Mouse (Mus musculus): ENCODE measurements around the gene Gm49333. TPM values are rescaled to one million over a fixed set of nuclear protein-coding genes. Genes with fewer than 3 reads are reported as not detected.
"Not testable (repeated sequence)": the region's sequence is repeated elsewhere in the genome, so short reads cannot be mapped to it uniquely, and the experiment has no call there.

Gm49333 gene
- polyA plus RNA-seq, 1 experiment from 2014 or later: not detected

DNA sequence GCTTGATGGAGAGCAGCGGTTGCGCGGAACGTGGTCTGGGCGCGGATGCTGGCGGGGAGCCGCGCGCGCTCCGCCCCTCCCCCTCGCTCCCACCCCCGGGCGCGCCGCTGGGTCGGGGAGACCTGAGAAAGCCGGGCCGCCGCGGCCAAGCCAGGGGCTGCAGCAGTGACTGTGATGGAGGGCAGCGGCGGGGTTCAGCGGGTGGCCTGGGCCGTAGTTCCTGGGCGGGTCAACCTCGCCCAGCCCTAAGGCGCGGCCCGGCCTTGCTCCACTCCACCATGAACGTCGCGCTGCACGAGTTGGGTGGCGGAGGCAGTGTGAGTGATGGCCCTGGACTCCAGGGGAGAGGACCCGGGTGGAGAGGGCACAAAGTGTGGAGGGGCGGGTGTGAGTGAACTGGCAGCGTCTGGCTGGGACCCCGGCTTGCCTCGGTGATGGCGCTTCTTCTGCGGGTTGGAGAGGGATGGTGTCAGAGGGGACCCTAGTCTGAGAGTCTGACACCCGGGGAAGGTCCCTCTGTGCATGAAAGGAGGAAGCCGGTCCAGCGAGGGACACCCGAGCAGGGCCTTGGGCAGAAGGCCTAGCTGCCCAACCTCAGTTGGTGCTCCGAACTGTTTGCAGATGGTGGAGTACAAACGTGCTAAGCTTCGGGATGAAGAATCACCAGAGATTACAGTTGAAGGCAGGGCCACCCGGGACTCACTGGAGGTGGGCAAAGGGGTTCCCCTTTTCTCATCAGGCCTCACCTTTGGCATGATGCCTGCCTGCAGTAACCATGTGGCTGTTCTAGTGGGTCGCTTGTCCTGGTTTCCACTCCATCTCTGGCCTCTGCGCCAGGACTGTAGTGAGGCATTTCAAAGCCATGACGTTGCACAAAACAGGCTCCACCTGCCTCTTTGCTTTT lies 18.6 kb downstream of the Gm49333 start, which contains the start of gene Ece2:
Ece2 (plus strand) TSS at position 98 of the 904 bp plus-strand sequence.
- H3K27me3 ChIP-seq: peaks cover 38% of the 10 kb centered on the region
- WGBS: 8% methylated on average over 53 of the region's 54 CpGs
- peaks cover 6% of the 10 kb centered on the region for H3K4me1 ChIP-seq (replicated peaks)
- 0 out of 2 replicates have a peak, but pooled peaks have one; percentile 50 for ATAC-seq (replicated peaks; ENCODE audit: insufficient number of reproducible peaks, insufficient read depth, low FRiP score, low read depth)
- H3K27ac ChIP-seq: no peak within 1 kb of the TSS
- no peaks in the 10 kb centered on the region for H3K36me3 ChIP-seq
- H3K4me2 ChIP-seq: peak within 1 kb of the TSS; percentile 95
- H3K9me3 ChIP-seq (replicated peaks): no peaks in the 10 kb centered on the region
- H3K4me3 ChIP-seq: peak within 1 kb of the TSS; percentile 56
- peak within 1 kb of the TSS; percentile 59 for H3K9ac ChIP-seq

DNA sequence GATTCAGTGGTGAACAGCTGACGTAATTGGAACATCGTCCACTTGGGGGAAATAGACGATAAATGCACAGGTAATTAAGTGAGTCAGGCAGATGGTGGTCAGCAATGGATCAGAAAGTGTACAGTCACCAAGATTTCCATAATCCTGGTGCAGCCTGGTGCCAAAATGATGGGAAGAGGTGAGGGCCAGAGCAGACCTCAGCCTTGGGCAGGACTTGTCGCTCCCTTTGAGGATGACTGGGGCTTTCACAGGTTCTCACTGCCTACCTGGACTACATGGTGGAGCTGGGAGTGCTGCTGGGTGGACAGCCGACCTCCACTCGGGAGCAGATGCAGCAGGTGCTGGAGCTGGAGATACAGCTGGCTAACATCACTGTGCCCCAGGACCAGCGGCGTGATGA lies 26.0 kb downstream of the Gm49333 start:
- 76% methylated on average over 8 of the region's 8 CpGs for WGBS
- no peak overlapping the region for H3K4me3 ChIP-seq
- H3K27ac ChIP-seq: no peak overlapping the region
- no peaks in the 10 kb centered on the region for H3K9me3 ChIP-seq (replicated peaks)
- no peak overlapping the region for H3K4me2 ChIP-seq
- no peaks in the 10 kb centered on the region for H3K4me1 ChIP-seq (replicated peaks)
- H3K27me3 ChIP-seq: peaks cover 4% of the 10 kb centered on the region; the same call in 1 of the 2 replicates
- H3K9ac ChIP-seq: no peak overlapping the region
- ATAC-seq (replicated peaks; ENCODE audit: insufficient number of reproducible peaks, insufficient read depth, low FRiP score, low read depth): no peak
- no peaks in the 10 kb centered on the region for H3K36me3 ChIP-seq

DNA sequence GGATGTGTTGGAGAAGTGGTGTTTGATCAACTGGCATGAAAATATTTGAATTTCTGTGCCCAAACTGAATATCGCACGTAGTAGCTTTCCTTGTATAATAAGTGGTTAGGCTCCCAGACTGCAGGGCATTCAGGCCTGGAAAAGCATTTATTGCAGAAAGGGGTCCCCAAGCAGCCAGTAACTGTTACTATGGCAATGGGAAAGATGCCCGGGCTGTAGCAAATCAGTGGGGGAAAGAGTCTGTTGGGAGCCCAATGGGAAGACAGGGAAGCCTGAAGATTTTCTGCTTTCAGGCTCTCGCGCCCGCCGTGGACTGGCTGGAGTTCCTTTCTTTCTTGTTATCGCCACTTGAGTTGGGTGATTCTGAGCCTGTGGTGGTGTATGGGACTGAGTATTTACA lies 27.0 kb downstream of the Gm49333 start:
- H3K4me1 ChIP-seq (replicated peaks): no peaks in the 10 kb centered on the region
- H3K27me3 ChIP-seq: peaks cover 4% of the 10 kb centered on the region; the same call in 1 of the 2 replicates
- H3K9me3 ChIP-seq (replicated peaks): no peaks in the 10 kb centered on the region
- no peaks in the 10 kb centered on the region for H3K36me3 ChIP-seq
- no peak overlapping the region for H3K4me3 ChIP-seq
- no peak overlapping the region for H3K27ac ChIP-seq
- no peak overlapping the region for H3K4me2 ChIP-seq
- ATAC-seq (replicated peaks; ENCODE audit: insufficient number of reproducible peaks, insufficient read depth, low FRiP score, low read depth): no peak
- no peak overlapping the region for H3K9ac ChIP-seq
- 74% methylated on average over 8 of the region's 8 CpGs for WGBS

DNA sequence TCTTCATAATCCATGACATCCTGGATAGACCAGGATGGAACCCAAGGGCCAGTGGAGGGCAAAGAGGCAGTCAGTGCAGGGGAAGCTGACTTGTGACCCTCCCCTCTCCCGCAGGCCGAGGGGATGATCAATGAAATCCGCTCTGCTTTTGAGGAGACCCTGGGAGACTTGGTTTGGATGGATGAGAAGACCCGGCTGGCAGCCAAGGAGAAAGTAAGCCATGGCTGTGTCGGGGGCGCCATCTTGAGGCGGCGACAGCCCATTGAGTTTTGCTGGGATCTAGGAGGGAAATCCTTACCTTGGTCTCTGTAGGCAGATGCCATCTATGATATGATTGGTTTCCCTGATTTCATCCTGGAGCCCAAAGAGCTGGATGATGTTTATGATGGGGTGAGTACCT lies 30.8 kb downstream of the Gm49333 start:
- Histone ChIP-seq H3K4me1 (replicated peaks) (no peaks in the 10 kb centered on the region), H3K4me3 (no peak overlapping the region), H3K9ac (no peak overlapping the region), H3K4me2 (no peak overlapping the region), H3K36me3 (no peaks in the 10 kb centered on the region), H3K9me3 (replicated peaks) (no peaks in the 10 kb centered on the region), H3K27ac (no peak overlapping the region), H3K27me3 (peaks cover 4% of the 10 kb centered on the region; the same call in 1 of the 2 replicates)
- ATAC-seq (replicated peaks; ENCODE audit: insufficient number of reproducible peaks, insufficient read depth, low FRiP score, low read depth): no peak
- 8% methylated on average over 8 of the region's 8 CpGs for WGBS

DNA sequence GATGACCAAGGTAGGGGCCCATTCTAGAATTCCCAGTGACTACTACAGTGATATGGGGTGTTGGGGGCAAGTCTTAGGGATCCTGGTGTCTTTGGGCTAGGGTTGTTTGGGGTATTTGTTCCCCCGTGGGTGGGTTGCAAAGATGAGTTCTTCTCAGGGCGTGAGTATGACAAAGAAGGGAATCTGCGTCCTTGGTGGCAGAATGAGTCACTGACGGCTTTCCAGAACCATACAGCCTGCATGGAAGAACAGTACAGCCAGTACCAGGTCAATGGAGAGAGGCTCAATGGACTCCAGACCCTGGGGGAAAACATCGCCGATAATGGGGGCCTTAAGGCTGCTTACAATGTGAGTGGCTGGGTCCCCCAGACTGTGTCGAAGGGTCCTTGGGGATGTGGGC lies 32.5 kb downstream of the Gm49333 start:
- H3K4me3 ChIP-seq: no peak overlapping the region
- no peak overlapping the region for H3K27ac ChIP-seq
- no peaks in the 10 kb centered on the region for H3K4me1 ChIP-seq (replicated peaks)
- H3K27me3 ChIP-seq: no peaks in the 10 kb centered on the region; the same call in 1 of the 2 replicates
- no peak overlapping the region for H3K4me2 ChIP-seq
- H3K9ac ChIP-seq: no peak overlapping the region
- H3K9me3 ChIP-seq (replicated peaks): no peaks in the 10 kb centered on the region
- ATAC-seq (replicated peaks; ENCODE audit: insufficient number of reproducible peaks, insufficient read depth, low FRiP score, low read depth): no peak
- no peaks in the 10 kb centered on the region for H3K36me3 ChIP-seq
- 73% methylated on average over 7 of the region's 7 CpGs for WGBS

DNA sequence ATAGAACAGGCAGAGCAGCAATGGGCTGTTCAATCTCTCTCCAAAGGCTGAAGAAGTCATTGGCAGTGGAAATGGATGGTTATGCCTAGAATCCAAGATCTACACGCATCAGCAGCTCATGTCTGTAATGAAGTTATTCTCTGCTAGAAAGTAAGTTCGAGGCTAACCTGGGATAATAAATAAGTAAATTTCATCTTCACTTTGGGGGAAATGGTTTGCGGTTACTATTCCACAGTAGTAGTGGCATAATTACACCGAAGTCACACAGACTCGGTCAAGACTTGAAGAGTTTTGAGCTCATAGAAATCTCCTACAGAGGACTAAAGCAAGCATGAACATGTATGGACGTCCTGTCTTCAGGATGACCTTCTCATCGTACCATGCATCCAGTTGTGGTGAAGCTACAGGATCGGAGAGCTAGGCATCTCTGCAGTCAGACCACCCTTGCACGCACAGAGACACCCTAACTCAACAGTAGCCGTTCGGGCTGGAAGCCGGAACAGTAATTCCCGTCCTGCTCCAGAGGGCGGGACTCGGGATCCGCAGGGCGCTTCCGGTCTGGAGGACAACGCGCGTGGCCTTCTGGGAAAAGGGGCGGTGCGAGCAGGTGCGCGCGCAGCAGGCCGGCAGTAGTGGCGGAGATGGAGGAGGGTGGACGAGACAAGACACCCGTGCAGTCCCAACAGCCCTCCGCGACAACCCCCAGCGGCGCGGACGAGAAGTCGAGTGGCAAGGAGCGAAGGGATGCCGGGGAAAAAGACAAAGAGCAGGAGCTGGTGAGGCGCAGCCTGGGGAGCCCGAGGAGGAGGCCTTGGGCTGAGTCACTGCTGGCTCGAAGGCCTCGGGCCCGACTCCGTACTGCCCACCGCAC lies 39.9 kb downstream of the Gm49333 start, which contains the start of gene Psmd2:
Psmd2 (plus strand) TSS at position 577 of the 871 bp plus-strand sequence.
- H3K27me3 ChIP-seq: peaks cover 3% of the 10 kb centered on the region; the same call in 1 of the 2 replicates
- peak within 1 kb of the TSS; percentile 82 for H3K27ac ChIP-seq
- peak; percentile 94 for ATAC-seq (replicated peaks; ENCODE audit: insufficient number of reproducible peaks, insufficient read depth, low FRiP score, low read depth)
- H3K4me2 ChIP-seq: peak within 1 kb of the TSS; percentile 82
- peaks cover 17% of the 10 kb centered on the region for H3K36me3 ChIP-seq
- H3K9me3 ChIP-seq (replicated peaks): no peaks in the 10 kb centered on the region
- H3K4me3 ChIP-seq: peak within 1 kb of the TSS; percentile 89
- peak within 1 kb of the TSS; percentile 87 for H3K9ac ChIP-seq
- WGBS: 1% methylated on average over 46 of the region's 46 CpGs
- peaks cover 13% of the 10 kb centered on the region for H3K4me1 ChIP-seq (replicated peaks)

DNA sequence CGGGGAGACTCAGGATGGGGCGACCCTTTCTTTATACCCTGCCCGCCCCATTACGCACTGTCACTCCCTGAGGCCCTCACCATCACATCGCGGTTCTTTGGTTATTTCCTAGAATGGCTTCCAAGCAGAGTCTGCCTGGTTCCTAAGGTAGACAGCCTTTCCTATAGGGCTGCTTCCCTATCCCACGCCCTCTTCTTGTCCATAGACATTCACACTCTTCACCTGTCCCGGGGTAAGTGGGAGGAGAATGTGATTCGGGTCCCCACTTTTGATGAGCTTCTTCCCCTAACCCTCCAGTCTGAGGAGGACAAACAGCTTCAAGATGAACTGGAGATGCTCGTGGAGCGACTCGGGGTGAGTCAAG lies 40.5 kb downstream of the Gm49333 start:
- ATAC-seq (replicated peaks; ENCODE audit: insufficient number of reproducible peaks, insufficient read depth, low FRiP score, low read depth): no peak
- Histone ChIP-seq H3K4me1 (replicated peaks) (peaks cover 13% of the 10 kb centered on the region), H3K9me3 (replicated peaks) (no peaks in the 10 kb centered on the region), H3K4me2 (peak overlapping the region; percentile 82), H3K4me3 (peak overlapping the region; percentile 89), H3K27ac (peak overlapping the region; percentile 45; the same call in 1 of the 2 replicates), H3K9ac (peak overlapping the region; percentile 87), H3K27me3 (peaks cover 3% of the 10 kb centered on the region; the same call in 1 of the 2 replicates), H3K36me3 (peaks cover 24% of the 10 kb centered on the region)
- 7% methylated on average over 12 of the region's 12 CpGs for WGBS

DNA sequence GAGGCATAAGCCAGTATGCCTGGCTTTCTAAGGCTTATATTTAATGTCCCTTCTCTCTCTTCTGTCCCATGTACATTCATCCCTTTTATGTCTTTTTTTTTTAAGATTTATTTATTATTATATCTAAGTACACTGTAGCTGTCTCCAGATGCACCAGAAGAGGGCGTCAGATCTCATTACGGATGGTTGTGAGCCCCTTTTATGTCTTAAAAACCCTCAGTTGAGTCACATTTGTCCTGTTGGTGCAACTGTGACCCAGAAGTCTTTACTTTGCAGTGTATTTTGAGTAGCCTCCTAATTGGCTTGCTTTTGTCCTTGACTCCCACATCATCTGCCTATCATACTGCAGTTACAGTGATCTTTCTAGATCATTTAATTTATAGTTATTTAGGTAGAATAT lies 41.9 kb downstream of the Gm49333 start:
- Histone ChIP-seq H3K9me3 (replicated peaks) (no peaks in the 10 kb centered on the region), H3K9ac (no peak overlapping the region), H3K27me3 (peaks cover 3% of the 10 kb centered on the region; the same call in 1 of the 2 replicates), H3K4me1 (replicated peaks) (peaks cover 13% of the 10 kb centered on the region), H3K27ac (no peak overlapping the region), H3K4me2 (no peak overlapping the region), H3K4me3 (no peak overlapping the region), H3K36me3 (peaks cover 37% of the 10 kb centered on the region)
- WGBS: 43% methylated on average over 2 of the region's 2 CpGs
- no peak for ATAC-seq (replicated peaks; ENCODE audit: insufficient number of reproducible peaks, insufficient read depth, low FRiP score, low read depth)

DNA sequence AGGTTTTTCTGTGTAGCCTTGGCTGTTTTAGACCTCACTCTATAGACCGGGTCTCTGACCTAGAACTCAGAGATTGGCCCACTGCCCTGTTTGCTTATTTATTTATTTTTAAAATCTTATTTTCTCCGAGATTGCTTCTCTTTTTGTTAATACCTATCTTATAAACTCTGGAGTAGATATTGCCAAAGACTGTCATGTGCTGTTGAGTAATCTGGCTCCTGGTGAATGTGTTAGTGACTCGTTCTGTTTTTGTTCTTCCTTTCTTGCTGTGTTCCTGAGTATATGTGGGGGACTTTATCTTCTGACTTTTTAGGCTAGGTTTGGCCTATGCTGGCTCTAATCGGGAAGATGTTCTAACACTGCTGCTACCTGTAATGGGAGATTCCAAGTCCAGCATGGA lies 46.3 kb downstream of the Gm49333 start:
- Histone ChIP-seq H3K36me3 (peaks cover 80% of the 10 kb centered on the region), H3K27ac (no peak overlapping the region), H3K4me1 (replicated peaks) (peaks cover 3% of the 10 kb centered on the region), H3K9me3 (replicated peaks) (no peaks in the 10 kb centered on the region), H3K4me3 (no peak overlapping the region), H3K4me2 (no peak overlapping the region), H3K9ac (no peak overlapping the region), H3K27me3 (no peaks in the 10 kb centered on the region)
- WGBS: 89% methylated on average over 4 of the region's 4 CpGs
- no peak for ATAC-seq (replicated peaks; ENCODE audit: insufficient number of reproducible peaks, insufficient read depth, low FRiP score, low read depth)

DNA sequence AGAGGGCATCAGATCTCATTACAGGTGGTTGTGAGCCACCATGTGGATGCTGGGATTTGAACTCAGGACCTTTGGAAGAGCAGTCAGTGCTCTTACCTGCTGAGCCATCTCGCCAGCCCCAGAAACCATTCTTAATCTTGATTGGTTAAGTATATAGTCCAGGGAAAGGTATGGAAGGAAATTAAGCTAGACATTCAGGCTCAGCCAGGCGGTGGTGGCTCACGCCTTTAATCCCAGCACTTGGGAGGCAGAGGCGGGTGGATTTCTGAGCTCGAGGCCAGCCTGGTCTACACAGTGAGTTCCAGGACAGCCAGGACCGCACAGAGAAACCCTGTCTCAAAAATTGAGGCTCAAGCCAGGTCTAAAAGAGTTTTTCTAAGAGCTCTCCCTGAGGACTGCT lies 56.6 kb downstream of the Gm49333 start, which contains the start of gene Eif4g1:
Eif4g1 (plus strand) TSS at position 301 of the 400 bp plus-strand sequence.
- not testable (repeated sequence) for ATAC-seq (replicated peaks; ENCODE audit: insufficient number of reproducible peaks, insufficient read depth, low FRiP score, low read depth); H3K27me3 ChIP-seq; H3K4me2 ChIP-seq; H3K9me3 ChIP-seq (replicated peaks); H3K9ac ChIP-seq; H3K4me1 ChIP-seq (replicated peaks); H3K27ac ChIP-seq; H3K4me3 ChIP-seq; H3K36me3 ChIP-seq
- WGBS: 94% methylated on average over 5 of the region's 6 CpGs

DNA sequence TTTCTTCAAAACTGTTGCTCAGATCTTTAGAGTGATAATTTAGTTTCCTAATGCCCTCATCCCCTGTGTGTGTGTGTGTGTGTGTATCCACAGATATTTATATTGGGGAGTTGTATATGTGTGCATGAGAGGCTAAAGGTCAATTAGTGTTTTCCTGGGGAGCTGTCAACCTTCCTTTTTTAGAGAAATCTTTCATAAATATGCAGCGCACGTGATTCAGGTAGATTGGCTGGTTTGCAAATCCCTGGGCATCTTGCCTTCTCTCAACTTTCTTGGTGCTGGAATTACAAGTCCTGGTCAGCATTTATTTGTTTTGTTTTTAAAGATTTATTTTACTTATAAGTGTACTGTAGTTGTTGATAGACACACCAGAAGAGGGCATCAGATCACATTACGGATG lies 58.9 kb downstream of the Gm49333 start:
- no peak overlapping the region for H3K9ac ChIP-seq
- H3K27ac ChIP-seq: no peak overlapping the region
- peaks cover 21% of the 10 kb centered on the region for H3K4me1 ChIP-seq (replicated peaks)
- H3K36me3 ChIP-seq: peaks cover 5% of the 10 kb centered on the region
- H3K4me3 ChIP-seq: no peak overlapping the region
- no peak for ATAC-seq (replicated peaks; ENCODE audit: insufficient number of reproducible peaks, insufficient read depth, low FRiP score, low read depth)
- H3K9me3 ChIP-seq (replicated peaks): no peaks in the 10 kb centered on the region
- no peaks in the 10 kb centered on the region for H3K27me3 ChIP-seq
- no peak overlapping the region for H3K4me2 ChIP-seq
- WGBS: 85% methylated on average over 3 of the region's 3 CpGs
